Mouse (Mus musculus) neural tube, embryonic 15.5 days (tissue): ENCODE results near the gene 1500009L16Rik. TPM values are rescaled to one million over a fixed set of nuclear protein-coding genes. Genes with fewer than 3 reads are reported as not detected.

Source experiments
- ATAC-seq: fragments of 200-750 bp; cut with Nextera tagmentation; 2 replicates; pipeline ENCODE4 v1.8.0; 2017; ENCODE audit warnings: mild to moderate bottlenecking, moderate TSS enrichment, moderate library complexity; ENCODE audit not compliant: low FRiP score
- H3K27ac ChIP-seq: fragments of 300-500 bp; sonication (generic); replicated peaks from 2 replicates; pipeline ENCODE4 v1.5.1; 2015; ENCODE audit warnings: mild to moderate bottlenecking, inconsistent platforms
- H3K27me3 ChIP-seq: fragments of 300-500 bp; sonication (generic); replicated peaks from 2 replicates; pipeline ENCODE4 v1.6.1; 2015; ENCODE audit warnings: inconsistent platforms
- H3K36me3 ChIP-seq: fragments of 300-500 bp; sonication (generic); 2 replicates; pipeline ENCODE4 v1.6.1; 2015; ENCODE audit warnings: inconsistent platforms
- H3K4me1 ChIP-seq: fragments of 300-500 bp; sonication (generic); 2 replicates; pipeline ENCODE4 v1.6.1; 2015; ENCODE audit warnings: inconsistent platforms
- H3K4me2 ChIP-seq: fragments of 300-500 bp; sonication (generic); 2 replicates; pipeline ENCODE4 v1.6.1; 2015; ENCODE audit warnings: inconsistent platforms, mild to moderate bottlenecking, moderate library complexity
- H3K4me3 ChIP-seq: fragments of 300-500 bp; sonication (generic); replicated peaks from 2 replicates; pipeline ENCODE4 v1.5.1; 2015; ENCODE audit warnings: mild to moderate bottlenecking, inconsistent platforms
- H3K9ac ChIP-seq: fragments of 300-500 bp; sonication (generic); replicated peaks from 2 replicates; pipeline ENCODE4 v1.6.1; 2015; ENCODE audit warnings: mild to moderate bottlenecking, inconsistent platforms
- H3K9me3 ChIP-seq: fragments of 300-500 bp; sonication (generic); replicated peaks from 2 replicates; pipeline ENCODE4 v1.6.1; 2016; ENCODE audit warnings: inconsistent platforms
- WGBS: fragments of 180-500 bp; shearing (Covaris S2); methylation state at CpG from one replicate; pipeline ENCODE4 v1.1.7; 2015; ENCODE audit warnings: mixed read lengths; 5-methylcytosine and 5-hydroxymethylcytosine counted together
- polyA plus RNA-seq: library from polyadenylated mRNA; unstranded; fragments of >200 nt; fragmentation: Nextera tagmentation; extraction: Ambion mirVana; gene quantifications from 2 replicates; pipeline ENCODE4 v1.2.1, GENCODE M21; 2015

The 1500009L16Rik gene
- polyA plus RNA-seq, 1 experiment from 2014 or later: 103 TPM

GRCm38 (mm10) chr10:83805201-83805718, 82.6 kb downstream of the 1500009L16Rik start:
- no peak; the same call in 1 of the 2 replicates for ATAC-seq
- Histone ChIP-seq H3K27ac (peak overlapping the region; percentile 54), H3K27me3 (no peaks in the 10 kb centered on the region), H3K36me3 (no peaks in the 10 kb centered on the region), H3K4me3 (no peak overlapping the region), H3K4me2 (peak overlapping the region; percentile 19; the same call in 1 of the 2 replicates), H3K9me3 (no peaks in the 10 kb centered on the region), H3K9ac (no peak overlapping the region), H3K4me1 (peaks cover 14% of the 10 kb centered on the region)
- 36% methylated on average over 11 of the region's 11 CpGs for WGBS

- Histone ChIP-seq H3K36me3 (no peaks in the 10 kb centered on the region), H3K9me3 (no peaks in the 10 kb centered on the region), H3K4me3 (no peak overlapping the region), H3K27me3 (no peaks in the 10 kb centered on the region), H3K4me1 (peaks cover 14% of the 10 kb centered on the region), H3K4me2 (no peak overlapping the region), H3K27ac (no peak overlapping the region), H3K9ac (no peak overlapping the region)
- WGBS: 85% methylated on average over 8 of the region's 8 CpGs
- ATAC-seq: no peak
These were observed 84.6 kb downstream of the 1500009L16Rik start for GRCm38 (mm10) chr10:83807251-83807650.

Other genes with a start within 250 kb of the 1500009L16Rik start
- gene Aldh1l2, start 188.7 kb upstream of the 1500009L16Rik start, polyA plus RNA-seq: 13.0 and 15.4 TPM in 2 replicates
- gene Washc4, start 179.1 kb upstream of the 1500009L16Rik start, polyA plus RNA-seq: 31.4 and 35.4 TPM in 2 replicates
- 40.8 and 45.7 TPM in 2 replicates for gene Appl2, start 74.1 kb upstream of the 1500009L16Rik start, polyA plus RNA-seq